Mouse (Mus musculus) right cerebral cortex, adult 2 months (tissue): ENCODE data around the gene 1700113H08Rik.

Experiments
- DNase-seq, 2 experiments: peaks; one replicate each; pipeline ENCODE4 v3.0.0; 2021 to 2022; ENCODE audit warnings: low spot score in 2 of 2

Gene 1700113H08Rik

DNA sequence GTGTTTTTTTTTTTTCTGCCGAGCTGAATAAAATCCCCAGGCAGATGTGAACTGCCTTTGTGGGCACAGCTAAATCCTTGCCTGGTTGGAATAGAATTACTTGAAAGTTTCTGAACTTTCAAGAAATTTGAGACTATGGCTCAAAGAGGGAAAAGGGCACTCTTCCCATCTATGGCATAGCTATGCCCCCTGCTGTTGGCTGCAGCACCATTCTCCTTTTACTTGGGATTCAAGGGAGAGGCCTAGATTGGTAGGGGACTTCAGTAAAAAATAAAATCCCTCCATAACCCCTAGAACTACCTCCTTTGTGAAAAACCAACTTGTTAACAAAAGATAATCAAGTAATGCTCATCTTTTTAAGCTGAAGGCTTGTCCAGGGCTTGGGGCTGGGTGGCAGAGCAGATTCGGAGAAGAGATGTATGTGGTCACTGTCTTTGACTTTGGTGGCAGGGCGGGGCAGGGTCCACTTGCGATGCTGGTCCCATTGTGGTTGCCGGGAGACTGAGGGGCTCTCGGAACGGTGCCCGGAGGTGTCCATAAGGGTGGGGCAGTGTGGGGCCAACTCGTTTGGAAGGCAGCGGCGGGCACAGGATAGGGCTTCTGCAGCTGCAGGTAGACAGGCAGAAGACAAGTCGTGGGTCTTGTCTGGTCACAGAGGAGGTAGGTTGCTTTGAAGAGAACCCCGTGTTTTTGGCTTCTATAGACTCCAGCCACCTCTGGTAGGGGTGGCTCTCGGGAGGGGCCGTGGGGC lies at the start of gene 1700113H08Rik:
1700113H08Rik (plus strand) TSS at position 546 of the 751 bp plus-strand sequence.
- DNase-seq, result peak in 1 of 2 experiments; percentile 17

DNA sequence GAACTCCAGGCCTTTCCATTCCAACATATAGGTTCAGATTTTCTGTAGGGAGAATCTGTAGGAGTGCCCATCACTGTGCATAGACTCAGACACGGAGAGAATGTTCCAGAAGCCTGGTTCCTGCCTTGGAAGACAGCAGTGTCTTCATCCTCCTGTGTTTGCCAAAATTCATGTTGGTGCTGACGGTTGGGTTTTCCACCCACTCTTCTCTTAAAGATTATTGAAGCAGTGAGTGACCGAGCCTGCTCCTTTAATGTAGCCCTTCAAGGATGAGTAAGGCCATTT lies 49.7 kb upstream of the 1700113H08Rik start:
- DNase-seq, result no peak

DNA sequence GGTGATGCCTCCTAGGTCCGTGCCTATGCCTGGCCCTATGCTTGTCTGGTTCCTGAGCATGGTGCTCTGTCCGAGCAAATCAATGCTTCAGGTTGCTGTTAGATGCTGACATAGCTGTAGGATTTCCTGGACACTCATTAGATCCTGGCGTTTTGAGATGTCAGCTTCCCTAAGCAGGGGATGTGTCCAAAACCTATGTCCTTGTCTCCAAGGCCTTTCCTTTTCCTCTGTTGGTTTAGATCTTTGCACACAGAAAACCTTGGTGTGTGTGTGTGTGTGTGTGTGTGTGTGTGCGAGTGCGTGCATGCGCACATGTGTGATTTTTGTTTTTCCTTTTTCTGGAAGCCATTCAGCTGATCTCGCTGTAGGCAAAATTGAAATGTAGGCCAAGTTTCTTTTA lies 45.8 kb upstream of the 1700113H08Rik start:
- no peak for DNase-seq

DNA sequence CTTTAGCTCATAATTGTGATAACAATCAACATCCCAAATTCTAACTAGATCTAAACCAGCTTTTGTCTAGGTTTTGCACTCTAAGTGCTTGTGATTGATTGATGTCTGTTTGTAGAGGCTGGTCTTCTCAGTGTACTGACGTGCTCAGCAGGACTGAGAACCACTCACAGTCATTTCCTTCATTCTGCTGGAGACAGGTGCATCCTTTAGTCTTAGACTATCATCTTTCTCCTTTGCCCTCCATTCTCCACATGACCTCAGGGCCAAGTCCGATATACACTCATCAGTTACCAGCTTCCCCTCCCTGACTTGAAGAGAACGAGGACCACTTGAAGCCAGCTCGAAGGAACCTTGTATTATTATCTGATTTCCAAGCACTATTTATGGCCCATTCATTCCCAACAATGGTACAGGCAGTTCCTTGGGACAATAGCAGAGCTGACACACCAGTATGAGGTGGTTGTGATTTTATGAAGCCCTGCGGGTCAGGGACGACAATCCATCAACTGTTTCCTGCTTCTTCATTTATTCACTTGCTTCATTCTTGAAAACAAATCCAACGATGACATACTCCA lies 43.4 kb upstream of the 1700113H08Rik start:
- DNase-seq, result no peak

DNA sequence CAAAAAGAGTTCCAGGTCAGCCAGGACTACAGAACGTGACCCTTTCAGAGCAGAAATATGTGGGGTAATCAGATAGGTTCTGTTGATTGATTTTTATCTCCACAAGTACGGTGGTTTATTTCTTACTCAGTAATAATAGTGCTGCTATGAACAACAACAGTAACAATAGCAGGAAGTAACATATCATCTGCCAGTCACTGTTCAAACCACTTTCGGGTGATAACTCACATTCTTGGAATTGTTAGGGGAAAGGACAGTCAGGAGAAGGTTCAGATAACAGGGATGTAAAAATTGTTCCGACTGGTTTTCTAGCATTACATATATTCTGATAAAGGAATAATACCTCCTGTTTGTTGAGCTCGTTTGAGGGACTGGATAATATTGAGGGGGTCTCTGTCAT lies 42.4 kb upstream of the 1700113H08Rik start:
- no peak for DNase-seq

DNA sequence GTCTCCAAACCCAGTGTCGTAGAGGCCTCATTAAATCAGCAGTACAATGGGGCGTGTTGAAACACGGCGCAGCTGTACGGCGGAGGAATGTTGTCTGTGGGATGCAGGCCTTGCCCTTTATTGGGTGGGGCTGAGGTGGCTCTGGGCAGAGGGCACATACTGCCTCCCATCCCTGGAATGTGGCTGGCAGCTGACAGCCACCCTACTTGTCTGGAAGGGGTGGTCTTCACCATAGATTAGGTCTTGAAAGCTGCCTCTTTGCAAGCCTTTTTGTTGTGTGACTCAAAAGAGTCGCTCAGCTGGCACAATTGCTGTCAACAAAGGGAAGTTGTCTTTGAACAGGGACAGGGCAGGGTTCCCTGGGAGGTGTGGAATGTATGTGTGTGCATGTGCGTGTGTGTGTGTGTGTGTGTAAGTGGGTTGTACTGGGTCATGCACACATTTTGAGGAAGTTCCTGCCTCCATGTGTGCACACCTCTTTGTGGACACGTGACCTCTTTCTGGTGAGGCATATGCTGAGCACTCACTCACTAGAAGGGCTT lies 41.6 kb upstream of the 1700113H08Rik start:
- DNase-seq, result no peak

DNA sequence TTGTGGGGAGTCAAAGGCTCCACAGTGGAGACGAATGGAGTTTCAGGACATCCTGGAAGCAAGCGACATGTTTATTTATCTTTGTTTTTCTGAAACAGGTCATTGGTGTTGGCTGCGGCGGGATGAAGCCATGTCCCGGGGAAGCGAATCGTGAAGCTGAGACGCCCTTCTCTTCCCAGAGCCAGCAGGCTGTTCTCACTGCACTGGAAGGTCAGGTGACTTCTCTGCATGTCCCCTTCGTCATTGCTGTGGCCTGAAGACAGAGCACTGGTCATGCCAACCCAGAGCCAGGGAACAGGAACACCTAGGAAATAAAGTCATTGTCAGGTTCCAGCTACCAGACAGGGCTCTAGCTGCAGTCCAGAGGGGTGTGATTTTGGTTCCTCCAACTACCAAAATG lies 39.0 kb upstream of the 1700113H08Rik start:
- DNase-seq, result no peak

DNA sequence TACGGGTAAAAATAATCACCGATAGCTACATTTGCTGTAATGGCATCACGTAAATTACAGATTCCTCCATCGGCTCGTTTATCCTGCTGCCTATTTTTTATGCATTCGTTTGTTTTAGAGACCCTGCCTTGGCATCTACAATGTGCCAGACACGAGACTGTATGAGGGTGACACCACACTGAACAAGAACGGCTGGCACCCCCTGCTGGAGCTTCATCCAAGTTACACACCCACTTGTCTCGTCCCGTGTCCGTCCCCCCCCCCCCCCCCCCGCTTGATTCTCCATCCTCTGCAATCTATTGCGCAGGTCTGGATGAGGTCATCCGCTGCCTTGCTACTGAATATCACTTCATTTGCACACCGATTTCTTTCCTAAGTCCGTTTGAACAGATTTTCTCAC lies 37.1 kb upstream of the 1700113H08Rik start:
- peak; percentile 58 for DNase-seq

DNA sequence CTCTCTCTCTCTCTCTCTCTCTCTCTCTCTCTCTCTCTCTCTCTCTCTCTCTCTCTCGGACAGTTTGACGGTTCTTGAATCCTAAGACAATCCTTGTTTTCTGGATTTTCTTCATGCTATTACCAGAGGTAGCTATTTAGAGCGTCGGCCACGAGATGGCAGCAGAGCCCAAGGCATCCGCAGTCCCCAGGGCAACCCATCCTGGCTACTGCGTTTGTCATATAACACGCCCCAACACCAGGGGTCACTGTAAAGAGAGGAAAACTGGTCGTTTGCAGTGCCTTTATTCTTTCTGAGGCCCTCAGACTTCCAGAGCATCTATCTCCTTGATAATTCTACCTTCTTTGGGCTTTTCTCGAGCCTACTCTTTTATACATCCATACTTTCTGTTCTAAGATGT lies 33.0 kb upstream of the 1700113H08Rik start:
- peak; percentile 80 to 90 for DNase-seq

DNA sequence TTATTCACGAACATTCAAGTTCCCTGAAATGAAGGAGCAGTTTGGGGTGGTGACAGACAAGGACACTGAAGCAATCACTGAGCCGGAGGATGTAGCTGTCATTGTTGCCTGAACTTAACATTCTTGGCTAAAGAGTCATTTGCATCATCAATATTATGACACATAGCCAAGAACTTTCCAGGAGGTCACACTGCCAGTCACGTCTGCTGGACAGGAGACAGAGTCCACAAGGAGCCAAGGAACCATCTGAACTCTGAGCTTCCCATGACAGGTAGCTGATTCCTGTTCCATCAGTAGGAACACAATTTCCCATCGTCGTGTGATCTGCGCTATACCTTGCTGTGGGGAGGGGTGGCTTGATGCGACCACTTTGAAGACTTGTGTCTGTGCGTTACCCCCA lies 25.1 kb upstream of the 1700113H08Rik start:
- DNase-seq, result no peak

DNA sequence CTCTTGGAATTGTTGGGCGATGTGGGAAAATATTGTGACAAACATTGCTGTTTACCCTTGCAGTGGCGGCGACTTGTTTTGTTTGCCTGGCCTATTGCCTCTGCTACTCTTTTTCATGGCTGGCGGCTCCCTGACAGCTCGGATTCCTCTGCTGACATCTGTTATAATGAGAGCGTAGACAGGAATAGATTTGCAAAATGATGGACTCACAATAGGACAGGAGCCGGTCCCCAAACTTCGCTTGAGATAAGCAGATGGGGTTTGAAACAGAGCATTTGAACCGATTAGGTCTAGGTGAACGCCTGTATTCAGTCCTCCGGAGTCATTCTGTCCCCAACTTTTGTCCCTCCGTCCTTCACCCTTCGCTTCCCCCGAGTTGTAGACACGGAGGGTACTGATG lies 22.0 kb upstream of the 1700113H08Rik start:
- DNase-seq, result no peak

DNA sequence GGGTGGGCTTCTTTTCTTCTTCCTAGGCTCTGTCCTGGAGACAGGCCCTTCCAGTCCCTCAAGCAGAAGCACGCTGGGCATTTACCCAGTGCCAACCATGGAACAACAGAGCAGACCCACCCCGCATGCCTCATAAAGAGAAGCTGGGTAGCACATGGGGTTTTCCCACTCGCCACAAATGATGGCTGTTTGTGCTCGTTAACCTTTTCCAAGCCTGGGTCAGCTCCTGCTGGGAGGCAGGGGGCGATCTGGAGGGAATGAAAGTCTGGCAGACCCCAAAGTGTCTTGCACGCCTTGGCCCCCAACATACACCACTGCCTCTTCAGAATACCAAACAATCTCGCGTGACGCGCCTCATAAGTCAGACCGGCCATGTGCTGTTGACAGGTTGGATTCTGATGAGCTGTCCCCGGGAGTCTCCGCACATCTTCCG lies 21.6 kb upstream of the 1700113H08Rik start:
- no peak for DNase-seq

DNA sequence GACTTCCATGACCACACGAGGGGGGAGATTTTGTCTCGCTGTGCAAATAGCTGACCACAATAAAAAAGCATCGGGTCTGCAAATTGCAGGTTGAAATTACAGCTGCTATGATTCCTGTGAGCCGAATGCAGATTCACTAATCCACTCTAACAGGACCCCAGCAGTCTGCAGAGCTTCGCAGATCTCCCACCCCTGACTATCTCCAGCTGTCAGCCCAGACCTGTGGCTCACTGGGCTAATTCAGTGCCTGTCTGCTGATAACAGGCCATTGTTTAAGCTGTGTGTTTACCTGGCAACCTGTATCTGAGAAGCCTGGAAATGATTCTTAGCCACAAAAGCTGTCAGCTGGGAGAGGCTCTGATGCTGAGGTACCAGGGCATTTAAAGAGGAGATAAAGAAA lies 20.8 kb upstream of the 1700113H08Rik start:
- DNase-seq, result no peak

DNA sequence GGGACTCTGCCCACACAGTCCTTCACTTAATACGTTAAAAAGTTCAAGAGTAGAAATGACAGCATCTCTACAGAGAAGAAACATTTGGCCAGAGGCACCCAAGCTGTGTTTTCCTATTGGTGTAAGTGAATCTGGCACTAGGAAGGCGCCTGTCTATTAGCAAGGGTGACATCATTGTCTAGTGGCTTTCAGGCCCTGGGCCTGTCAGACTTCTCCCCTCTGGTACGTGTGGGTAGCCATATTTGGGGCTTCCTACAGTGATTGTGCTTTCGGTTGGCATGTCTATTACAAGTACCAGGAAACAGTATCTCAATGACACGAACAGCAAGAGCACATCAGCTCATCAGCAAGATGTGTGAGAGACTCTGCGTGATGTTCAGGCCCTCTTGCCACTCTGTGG lies 18.5 kb upstream of the 1700113H08Rik start:
- DNase-seq, result no peak

DNA sequence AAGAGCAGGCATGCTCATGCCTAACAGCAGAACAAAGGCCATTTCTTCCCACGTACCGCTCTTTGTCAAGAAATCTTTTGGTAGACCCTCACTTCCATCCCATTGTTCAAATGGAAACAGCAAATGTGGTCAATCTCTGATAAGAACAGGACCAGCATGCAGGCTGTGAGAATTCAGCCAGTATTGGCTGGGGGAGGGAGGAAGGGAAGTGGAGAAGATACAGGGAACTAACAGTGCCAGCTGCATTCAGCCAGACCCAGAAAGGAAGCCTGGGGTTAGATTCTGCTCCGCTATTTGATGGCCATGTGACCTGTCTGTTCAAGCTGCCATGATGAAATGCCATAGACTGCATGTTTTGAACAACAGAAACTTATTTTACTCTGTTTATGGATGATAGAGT lies 18.0 kb upstream of the 1700113H08Rik start:
- DNase-seq, result no peak

DNA sequence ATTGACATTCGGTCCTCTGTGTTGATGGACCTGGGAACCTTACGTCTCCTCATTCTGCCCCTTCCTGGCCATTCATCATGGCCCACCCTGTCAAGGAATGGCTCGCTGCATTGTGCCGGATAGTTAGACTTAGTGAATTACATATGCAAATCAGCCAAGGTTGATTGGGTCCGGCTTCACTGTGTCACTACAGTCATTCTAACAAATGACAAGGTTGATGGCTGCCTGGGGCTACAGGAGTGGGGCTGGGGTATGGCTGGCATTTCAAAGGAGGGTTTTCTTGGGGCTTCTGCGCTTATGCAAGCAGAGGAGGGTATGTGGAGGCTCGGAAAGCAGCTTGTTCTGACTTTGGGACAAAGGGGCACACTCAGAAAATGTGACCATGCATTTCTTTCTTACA lies 16.6 kb upstream of the 1700113H08Rik start:
- DNase-seq, result no peak

DNA sequence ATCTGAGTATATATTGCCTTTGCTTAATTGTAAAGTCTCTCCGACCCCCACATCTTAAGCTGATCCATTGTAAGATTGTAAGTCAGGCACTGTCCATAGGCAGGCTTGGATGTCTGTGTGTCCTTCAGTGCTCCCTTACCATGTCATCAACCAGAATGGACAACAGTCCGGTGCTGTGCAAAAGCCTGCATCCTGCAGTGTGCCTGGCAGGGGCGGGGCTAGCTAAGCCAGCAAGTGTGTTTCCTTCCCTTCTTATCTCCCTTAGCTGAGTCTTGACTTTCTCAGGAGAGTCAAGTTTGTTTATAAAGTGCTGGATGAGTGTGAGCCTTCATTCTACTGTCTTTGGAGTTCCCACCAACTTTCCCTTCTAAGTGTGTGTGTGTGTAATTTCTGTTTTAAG lies 12.6 kb upstream of the 1700113H08Rik start:
- no peak for DNase-seq

DNA sequence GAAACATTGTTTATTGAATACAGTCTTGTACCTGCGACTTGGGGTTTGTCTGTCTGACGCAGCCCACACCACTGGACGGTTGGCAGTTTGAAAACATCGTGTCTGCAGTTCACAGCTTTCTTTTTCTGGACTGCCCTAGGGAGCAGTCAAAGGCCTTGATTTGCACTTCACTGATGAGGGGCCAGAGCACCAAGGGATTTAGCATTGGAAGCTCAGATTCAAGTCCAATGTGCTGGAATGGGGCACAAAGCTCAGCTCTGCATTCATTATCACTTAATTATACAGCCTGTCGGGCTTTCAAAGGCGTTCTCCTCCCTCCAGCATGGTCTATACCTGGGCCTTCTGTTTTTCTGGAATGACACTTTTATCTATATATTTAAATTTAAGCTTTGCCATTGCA lies 11.4 kb upstream of the 1700113H08Rik start:
- no peak for DNase-seq

DNA sequence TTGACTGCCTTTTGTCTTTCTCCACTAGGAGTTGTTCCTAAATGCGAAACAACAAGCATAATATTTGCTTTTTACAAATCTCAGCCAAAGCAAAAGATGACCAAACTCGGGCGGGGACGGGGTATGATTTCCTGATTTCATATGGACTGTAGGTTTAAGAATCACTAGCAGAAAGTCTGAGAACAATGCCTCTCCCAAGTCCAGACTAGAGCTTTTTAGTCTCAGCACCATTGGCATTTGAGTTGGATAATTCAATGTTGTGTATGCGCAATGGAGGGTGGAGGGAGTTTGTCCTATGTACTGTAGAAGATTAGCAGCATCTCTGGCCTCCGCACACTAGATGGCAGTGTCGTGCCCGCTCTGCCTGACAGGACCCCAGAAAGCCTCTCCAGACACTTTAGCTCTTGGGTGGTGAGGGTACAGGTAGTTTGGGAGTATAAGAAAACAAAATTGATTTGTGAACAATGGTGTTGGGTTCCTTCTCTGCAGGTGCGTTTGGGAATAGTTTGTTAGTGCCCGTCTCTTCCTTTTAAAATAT lies 10.8 kb upstream of the 1700113H08Rik start:
- DNase-seq, result no peak

DNA sequence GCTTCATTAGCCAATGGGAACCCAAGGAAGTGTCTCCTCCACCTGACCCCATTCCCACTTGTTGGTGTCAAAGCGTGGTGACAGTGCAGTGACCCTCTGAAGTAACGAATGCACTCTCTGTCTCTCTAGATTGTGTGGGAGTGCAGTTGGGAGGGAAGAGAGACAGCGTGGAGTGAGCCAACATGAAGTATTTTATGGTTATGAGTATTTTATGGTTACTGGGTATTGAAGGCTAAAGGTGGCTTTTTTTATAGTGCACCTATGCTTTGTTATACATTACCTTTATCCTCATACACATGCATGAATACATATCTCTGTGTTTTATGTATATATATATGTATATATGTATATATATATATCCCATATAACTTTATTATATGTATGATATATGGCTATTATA lies 8.7 kb upstream of the 1700113H08Rik start:
- no peak for DNase-seq

DNA sequence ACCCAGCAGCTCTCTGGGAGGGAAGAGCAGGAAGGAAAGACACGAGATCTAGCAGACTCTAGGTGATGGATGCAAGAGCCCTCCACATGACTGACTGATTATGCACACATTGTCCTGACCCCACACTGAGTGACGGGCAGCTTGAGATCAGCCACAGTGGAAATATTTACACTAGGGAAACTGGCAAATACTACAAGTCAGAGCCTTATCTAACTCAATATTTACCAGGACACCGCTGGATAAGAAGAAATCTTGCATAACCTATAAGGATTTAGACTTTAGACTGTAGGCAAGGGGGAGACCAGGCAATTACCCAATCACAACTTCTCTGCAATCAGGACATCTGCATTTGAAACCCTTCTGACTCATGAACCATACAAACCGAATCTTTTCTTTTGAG lies 6.1 kb upstream of the 1700113H08Rik start:
- no peak for DNase-seq

DNA sequence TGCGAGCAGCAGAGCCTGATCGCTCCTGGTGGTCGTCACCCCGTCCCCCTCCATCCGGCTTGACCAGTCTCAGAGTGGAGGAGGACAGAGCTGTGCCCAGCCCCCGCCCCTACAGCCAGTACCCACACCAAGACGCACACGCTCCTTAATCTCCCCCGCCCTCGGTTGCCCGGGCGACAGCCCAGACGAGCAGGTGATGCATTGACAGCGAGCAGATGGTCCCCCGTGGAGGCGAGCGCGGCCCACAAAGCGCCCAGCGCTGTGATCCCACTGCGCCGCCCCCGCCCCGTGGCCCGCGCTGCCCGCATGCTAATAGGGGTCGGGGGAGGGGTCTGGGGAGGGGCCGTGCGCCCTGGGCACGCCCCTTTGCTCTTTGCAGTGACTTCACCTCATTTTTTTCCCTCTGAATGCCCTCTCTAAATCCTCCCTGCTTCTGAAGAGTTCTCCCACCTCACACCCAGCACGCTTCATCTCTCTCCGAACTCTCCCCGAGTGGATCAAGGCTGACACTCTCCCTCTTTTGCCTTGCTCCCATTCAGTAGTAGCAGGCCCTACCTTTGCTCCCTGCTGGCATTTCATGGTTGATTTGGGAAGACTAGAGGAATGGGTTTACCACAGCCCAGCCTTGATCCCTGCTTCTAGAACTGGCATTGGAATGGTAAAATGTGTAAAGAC lies 543 bp downstream of the 1700113H08Rik start:
- peak; percentile 78 to 82 for DNase-seq

DNA sequence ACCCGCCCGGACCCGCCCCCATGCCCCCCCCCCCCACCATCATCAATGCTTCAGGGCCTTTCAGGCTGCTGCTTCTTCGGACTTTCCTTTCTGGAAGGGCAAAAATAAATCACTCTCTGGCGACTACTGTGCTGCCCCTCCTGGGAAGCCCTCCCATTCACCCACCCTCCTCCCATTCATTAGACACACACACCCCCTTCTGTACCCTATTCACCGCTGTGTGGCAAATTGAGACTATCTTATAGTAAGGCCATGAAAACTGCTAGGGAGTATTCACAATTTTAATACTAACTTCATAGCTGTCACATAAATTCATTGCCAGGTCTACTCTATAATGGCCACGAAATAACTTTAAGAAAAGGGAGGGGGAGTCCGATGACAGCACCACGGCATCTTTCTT lies 1.1 kb downstream of the 1700113H08Rik start:
- DNase-seq, result no peak
